Mouse (Mus musculus): ENCODE results near the gene Olfr1555-ps1.
A peak's percentile ranks its signal among the peaks of the same experiment; 100 is the strongest.
"Not testable (repeated sequence)": the region's sequence is repeated elsewhere in the genome, so short reads cannot be mapped to it uniquely, and the experiment has no call there.

The Olfr1555-ps1 gene

GRCm38 (mm10) chr19:12170062-12170599, at the start of gene Olfr1555-ps1:
Gene Olfr1555-ps1 (minus strand): TSS chr19:12170112.
- not testable (repeated sequence) for DNase-seq

- DNase-seq: no peak
Observed at GRCm38 (mm10) chr19:12200334-12200733, 30.4 kb upstream of the Olfr1555-ps1 start, which contains the start of gene Olfr1431. Gene Olfr1431 (plus strand): TSS chr19:12200634.

GRCm38 (mm10) chr19:12199076-12199475, 29.2 kb upstream of the Olfr1555-ps1 start:
- DNase-seq: not testable (repeated sequence)

- DNase-seq: not testable (repeated sequence)
Observed at GRCm38 (mm10) chr19:12175431-12175830, 5.5 kb upstream of the Olfr1555-ps1 start.

GRCm38 (mm10) chr19:12145452-12145851, 24.5 kb downstream of the Olfr1555-ps1 start:
- no peak for DNase-seq

- no peak for DNase-seq
Observed at GRCm38 (mm10) chr19:12143356-12143755, 26.6 kb downstream of the Olfr1555-ps1 start.

- peak in 1 of 2 experiments; percentile 10 for DNase-seq
Observed at GRCm38 (mm10) chr19:12134289-12134688, 35.6 kb downstream of the Olfr1555-ps1 start.

GRCm38 (mm10) chr19:12123103-12123502, 46.8 kb downstream of the Olfr1555-ps1 start, which contains the start of gene Olfr76:
Gene Olfr76 (minus strand): TSS chr19:12123203.
- DNase-seq: no peak

- no peak for DNase-seq
Observed at GRCm38 (mm10) chr19:12116464-12116863, 53.4 kb downstream of the Olfr1555-ps1 start.

GRCm38 (mm10) chr19:12115797-12116196, 54.1 kb downstream of the Olfr1555-ps1 start, which contains the start of gene Olfr1428:
Gene Olfr1428 (minus strand): TSS chr19:12115897.
- DNase-seq: no peak

Measured in lung, adult 18-20 months (tissue).